Mouse (Mus musculus) macrophage (primary cell): ENCODE measurements around the gene Anp32e. TPM values are rescaled to one million over a fixed set of nuclear protein-coding genes. Genes with fewer than 3 reads are reported as not detected.
"Not testable (repeated sequence)": the region's sequence is repeated elsewhere in the genome, so short reads cannot be mapped to it uniquely, and the experiment has no call there.

Source experiments
- H3K27ac ChIP-seq: fragments of 350-480 bp; formaldehyde crosslinking; 2 replicates; pipeline ENCODE4 v1.9.0; 2021
- H3K36me3 ChIP-seq: fragments of 350-480 bp; formaldehyde crosslinking; 2 replicates; pipeline ENCODE4 v1.9.0; 2021; ENCODE audit errors: inconsistent target
- H3K4me3 ChIP-seq: fragments of 350-480 bp; formaldehyde crosslinking; 2 replicates; pipeline ENCODE4 v1.9.0; 2021; ENCODE audit errors: inconsistent target
- H3K79me2 ChIP-seq: fragments of 350-480 bp; formaldehyde crosslinking; 2 replicates; pipeline ENCODE4 v1.9.0; 2021; ENCODE audit errors: inconsistent target
- WGBS: methylation state at CpG from one replicate; pipeline ENCODE4 v1.1.7; 2026; ENCODE audit warnings: inconsistent platforms; ENCODE audit not compliant: missing documents; 5-methylcytosine and 5-hydroxymethylcytosine counted together
- polyA plus RNA-seq: library from polyadenylated mRNA; stranded (reverse); fragments of 250-400 nt; gene quantifications from 3 replicates; pipeline ENCODE4 v1.2.4, GENCODE M21; 2018; ENCODE audit warnings: inconsistent platforms

Gene Anp32e
- polyA plus RNA-seq, 1 experiment from 2014 or later = 196 TPM

DNA sequence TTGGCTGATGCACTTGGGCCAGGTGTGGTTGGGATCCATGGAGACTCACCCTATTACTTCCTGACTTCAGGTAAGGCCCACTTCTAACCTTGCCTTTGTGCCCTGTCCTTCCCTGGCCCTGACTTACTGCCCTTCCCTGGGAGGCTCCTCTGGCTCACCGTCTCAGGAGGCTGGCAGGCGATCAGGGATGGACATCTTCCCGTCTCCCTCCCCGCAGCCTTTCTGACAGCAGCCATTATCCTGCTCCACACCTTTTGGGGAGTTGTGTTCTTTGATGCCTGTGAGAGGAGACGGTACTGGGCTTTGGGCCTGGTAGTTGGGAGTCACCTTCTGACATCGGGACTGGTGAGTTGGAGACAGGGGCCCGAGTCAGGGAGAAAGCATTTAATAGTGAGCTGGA is 33.5 kb upstream of the Anp32e start:
- H3K36me3 ChIP-seq, H3K4me3 ChIP-seq, H3K27ac ChIP-seq: not testable (repeated sequence)
- 94% methylated on average over 4 of the region's 7 CpGs for WGBS
- peaks cover 28% of the 10 kb centered on the region for H3K79me2 ChIP-seq

DNA sequence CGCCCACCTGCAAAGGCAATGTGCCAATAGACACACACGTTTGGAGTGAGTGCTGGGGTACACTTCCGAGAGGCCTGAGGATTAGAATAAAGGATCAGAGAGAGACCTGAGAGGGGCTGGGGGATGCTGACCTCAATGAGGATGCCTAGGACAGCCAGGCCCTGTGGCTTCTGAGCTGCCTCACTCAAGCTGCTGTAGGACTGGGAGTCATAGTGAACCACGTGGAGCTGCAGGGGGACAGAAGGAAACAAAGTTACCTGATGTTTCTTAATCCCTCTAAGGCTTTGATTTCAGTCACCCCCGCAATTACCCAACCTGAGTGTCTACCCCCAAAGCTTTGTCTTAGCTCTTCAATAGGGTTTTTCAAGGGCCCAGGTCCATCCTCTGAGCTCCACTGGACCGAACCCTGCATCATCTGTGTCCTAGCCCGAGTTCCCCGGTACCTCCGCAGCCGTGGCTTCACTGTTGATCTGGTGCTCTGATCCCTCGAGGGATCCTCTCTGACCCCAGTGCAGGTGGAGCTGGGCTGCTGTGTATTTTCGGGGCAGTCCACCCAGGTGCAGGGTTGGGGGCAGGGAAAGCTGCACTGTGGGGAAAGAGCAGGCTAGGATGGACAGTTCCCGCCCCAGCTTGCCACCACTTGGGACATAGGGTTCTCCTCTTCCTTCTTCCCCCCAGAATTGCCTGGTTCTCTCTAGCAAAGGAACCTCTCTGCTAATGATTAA is 29.1 kb upstream of the Anp32e start:
- H3K79me2 ChIP-seq = peaks cover 10% of the 10 kb centered on the region
- H3K27ac ChIP-seq = no peak overlapping the region
- H3K36me3 ChIP-seq = no peaks in the 10 kb centered on the region; the same call in 1 of the 2 replicates
- no peak overlapping the region for H3K4me3 ChIP-seq
- WGBS = 77% methylated on average over 13 of the region's 13 CpGs

DNA sequence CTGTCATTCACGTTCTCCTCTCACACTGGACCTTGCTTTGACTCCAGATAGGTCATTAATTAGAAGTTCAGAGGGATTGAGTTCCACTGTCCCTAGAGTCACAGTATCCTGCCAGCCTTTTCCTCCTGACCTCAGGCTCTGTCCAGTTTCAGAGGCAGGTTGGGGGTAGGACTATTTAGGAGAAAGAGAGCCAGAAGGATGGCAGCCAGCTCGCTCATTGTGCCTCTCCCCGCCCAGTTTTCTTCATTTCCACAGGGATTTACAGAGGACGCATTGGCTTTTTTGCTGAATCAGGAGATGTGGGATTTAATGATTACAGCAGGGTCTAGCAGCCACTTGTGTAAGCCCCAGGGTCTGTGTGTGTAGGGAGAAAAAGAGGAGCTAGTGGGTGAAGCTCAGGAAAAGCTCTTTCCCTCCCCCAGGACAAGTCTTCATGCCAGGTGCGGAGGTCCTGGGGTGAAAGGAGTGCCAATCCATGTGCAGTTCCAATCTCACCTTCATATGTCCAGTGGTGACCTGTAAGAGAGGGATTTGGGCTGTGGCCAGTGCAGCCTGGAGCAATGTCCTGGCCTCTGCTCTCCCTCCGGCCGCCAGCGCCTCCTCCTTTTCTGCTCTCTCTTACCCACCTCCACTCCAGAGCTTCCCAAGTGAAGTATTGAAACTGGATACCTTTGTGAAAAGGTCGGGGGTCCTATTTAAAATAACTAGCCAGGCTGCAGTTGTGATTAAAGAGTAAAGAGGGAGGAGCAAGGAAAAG is 27.3 kb upstream of the Anp32e start:
- no peaks in the 10 kb centered on the region for H3K79me2 ChIP-seq
- no peak overlapping the region for H3K27ac ChIP-seq
- no peak overlapping the region for H3K4me3 ChIP-seq
- WGBS = 91% methylated on average over 9 of the region's 9 CpGs
- no peaks in the 10 kb centered on the region; the same call in 1 of the 2 replicates for H3K36me3 ChIP-seq

DNA sequence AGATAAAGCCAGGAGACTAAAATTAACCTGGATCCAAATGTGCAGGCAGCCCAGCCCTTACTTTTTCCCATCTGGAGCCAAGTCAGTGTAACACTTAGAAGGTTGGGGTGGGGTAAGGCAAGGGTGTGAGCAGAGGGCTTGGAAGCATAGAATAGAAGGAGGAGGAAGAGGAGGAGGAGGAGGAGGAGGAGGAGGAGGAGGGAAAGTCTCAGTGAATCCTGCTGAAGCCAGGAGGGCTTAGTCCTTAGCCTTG is 26.7 kb upstream of the Anp32e start:
- no peaks in the 10 kb centered on the region; the same call in 1 of the 2 replicates for H3K36me3 ChIP-seq
- no peaks in the 10 kb centered on the region for H3K79me2 ChIP-seq
- H3K27ac ChIP-seq = no peak overlapping the region
- H3K4me3 ChIP-seq = no peak overlapping the region

DNA sequence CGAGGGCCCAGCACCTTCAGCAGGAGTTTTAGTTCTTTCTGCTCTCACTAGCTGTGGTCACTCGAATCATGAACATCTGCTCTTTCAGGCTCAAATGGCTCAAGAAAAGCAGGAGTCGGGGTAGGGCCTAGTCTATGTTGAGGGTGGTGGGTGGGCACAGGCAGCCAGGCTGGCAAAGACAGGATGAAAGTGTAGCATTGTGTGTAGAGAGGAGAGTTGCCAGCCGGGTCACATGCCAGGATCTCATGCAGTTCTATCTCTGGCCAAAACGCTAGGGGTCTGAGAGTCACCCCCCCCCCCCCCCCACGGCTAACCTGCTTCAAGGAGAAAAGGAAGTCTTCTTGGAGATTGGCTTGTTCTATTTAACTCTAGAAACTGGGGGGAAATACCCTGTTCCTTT is 26.4 kb upstream of the Anp32e start:
- H3K4me3 ChIP-seq = no peak overlapping the region
- 88% methylated on average over 3 of the region's 6 CpGs for WGBS
- no peak overlapping the region for H3K27ac ChIP-seq
- no peaks in the 10 kb centered on the region for H3K79me2 ChIP-seq
- H3K36me3 ChIP-seq = no peaks in the 10 kb centered on the region

DNA sequence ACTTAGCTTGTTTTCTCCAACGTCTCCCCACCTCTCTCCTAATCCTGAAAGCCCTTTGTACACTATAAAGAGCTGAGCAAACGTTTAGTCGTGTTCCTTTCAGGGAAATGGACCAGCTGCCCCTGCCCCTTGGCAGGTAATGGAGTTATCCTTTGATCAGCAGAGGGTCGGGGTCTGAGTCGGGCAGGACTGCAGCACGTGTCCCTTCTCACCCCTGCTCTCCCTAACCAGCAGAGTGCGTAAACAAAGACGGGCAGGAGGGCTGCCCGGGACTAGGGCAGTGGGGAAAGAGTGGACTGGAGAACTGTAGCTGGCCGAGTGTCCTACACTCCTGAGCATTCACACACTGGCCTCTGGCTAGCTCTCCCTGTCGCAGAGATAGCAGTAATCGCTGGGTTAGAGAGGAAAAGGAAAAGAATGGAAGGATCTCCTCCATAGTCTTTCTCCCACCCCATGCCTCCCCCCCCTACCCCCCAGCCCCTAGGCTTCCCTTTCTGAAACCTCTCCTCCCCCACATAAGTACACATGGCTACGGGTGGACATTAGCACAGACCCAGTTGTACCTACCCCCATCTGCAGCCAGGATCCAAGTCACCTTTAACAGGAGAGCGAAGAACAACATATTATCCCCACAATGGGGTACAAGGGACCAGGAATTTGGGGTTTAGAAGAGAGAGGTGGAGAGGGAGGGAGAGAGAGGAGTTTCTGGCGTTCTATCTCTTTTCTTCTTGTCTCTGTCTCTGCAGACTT is 25.1 kb upstream of the Anp32e start:
- Histone ChIP-seq H3K79me2 (no peaks in the 10 kb centered on the region), H3K36me3 (no peaks in the 10 kb centered on the region), H3K4me3 (no peak overlapping the region), H3K27ac (no peak overlapping the region)
- WGBS = 49% methylated on average over 14 of the region's 15 CpGs

DNA sequence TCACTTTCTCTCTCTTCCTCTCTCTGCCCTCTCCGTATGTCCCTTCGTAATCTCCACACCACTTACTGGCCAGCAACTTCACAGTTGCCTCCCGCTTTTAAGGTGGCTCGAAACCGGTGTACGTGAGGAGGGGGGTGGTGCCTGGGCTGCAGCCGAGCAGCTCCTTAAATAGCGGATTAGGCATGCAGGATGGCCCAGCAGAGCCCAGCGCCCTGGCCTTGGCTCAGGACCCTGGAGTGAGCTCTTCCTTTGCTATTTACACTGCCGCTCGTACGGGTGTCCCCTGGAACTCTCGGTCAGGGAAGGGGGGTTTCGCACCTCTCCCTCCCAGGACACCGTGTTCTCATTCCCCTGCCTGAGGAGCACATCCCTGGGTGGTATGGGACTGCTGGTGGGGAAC is 24.5 kb upstream of the Anp32e start, which contains the start of gene Car14:
TSS of gene Car14 (minus strand) at position 124 of the 400 bp plus-strand sequence.
- no peaks in the 10 kb centered on the region for H3K79me2 ChIP-seq
- H3K4me3 ChIP-seq = no peak within 1 kb of the TSS
- no peak within 1 kb of the TSS for H3K27ac ChIP-seq
- 9% methylated on average over 15 of the region's 15 CpGs for WGBS
- no peaks in the 10 kb centered on the region for H3K36me3 ChIP-seq

DNA sequence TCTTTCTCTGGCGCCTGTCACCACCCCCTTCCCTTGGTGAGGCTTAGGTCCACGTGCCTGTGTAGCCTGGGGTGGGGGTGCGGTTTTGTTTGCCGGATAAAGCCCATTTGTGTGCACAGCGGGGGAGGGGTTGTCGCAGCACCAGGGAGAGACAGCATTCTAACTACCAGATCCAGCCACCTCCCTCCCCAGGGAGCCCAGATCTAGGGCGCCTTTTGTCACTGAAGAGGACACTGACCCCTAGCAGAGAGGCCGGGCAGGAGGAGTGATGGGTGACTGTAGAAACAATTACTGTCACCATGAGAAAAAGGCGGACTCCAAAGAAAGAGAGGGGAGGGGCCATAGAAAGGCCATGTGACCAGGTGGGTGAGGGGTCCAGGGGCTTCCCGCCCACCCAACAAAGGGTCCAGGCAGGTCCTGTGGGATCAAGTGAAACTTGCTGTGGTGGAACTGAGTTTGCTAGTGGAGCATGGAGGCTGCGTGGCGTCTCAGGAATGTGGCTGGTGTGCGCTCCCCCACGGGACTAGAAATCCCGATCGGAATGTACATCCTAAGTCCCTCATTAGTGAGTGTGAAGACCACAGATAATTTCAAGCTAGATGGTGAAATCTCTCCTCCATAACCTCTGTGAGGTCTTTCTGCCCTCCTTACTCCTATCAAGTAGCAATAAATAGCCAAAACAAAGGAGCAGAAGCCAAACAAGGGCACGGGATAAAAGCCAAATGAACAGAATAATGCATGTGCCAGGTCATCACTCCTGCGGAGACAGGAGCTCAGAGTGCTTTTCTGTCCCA is 23.7 kb upstream of the Anp32e start:
- 5% methylated on average over 18 of the region's 18 CpGs for WGBS
- Histone ChIP-seq H3K4me3 (no peak overlapping the region), H3K79me2 (no peaks in the 10 kb centered on the region), H3K36me3 (no peaks in the 10 kb centered on the region), H3K27ac (no peak overlapping the region)

DNA sequence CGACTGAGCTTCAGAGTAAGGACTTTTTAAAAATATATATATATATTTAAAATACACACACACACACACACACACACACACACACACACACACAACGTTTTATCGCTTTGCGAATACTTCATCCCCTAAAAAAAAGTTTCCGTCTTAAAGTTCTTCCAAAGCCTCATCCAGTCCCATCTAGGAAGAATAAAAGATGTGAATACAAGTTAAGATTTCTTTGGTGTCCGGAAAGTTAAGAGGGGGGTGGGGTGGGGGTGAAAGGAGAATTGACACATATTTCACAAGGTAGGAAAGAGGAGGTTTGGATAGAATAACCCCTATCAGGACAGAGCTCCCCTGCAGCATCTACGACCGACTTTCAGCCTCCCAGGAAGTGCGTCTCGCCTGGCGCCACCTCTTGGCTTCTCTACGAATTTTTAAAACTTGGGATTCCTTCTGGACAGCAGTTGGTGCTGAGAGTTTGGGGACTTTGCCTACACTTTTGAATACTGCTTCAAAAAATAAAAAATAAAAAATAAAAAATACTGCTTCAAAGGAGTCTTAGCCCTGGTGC is 23.0 kb upstream of the Anp32e start:
- H3K4me3 ChIP-seq = peak overlapping the region; percentile 13; the same call in 1 of the 2 replicates
- 6% methylated on average over 10 of the region's 12 CpGs for WGBS
- no peak overlapping the region for H3K27ac ChIP-seq
- H3K79me2 ChIP-seq = no peaks in the 10 kb centered on the region
- H3K36me3 ChIP-seq = no peaks in the 10 kb centered on the region

DNA sequence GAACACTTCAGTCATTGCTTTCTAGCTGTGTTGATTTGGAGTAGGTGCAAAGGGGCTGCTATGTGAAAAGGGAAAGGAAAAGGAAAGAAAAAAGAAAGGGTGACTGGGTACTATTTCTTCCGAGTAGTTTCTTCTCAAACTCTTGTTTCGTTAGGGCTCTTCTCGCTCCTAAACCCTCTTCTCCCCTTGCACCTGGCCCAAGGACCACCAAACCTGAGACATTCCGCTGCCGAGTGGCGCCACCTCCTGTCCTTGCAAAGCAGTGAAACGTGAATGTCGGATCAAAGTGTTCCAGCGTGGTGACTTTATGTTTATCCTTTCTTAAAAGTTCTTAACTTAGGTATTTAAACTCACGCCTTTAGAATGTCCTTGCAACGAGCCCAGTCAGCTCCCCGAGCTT is 22.2 kb upstream of the Anp32e start:
- no peak overlapping the region for H3K27ac ChIP-seq
- no peaks in the 10 kb centered on the region for H3K36me3 ChIP-seq
- under 1% methylated on average over 12 of the region's 12 CpGs for WGBS
- H3K79me2 ChIP-seq = no peaks in the 10 kb centered on the region
- peak overlapping the region; percentile 13; the same call in 1 of the 2 replicates for H3K4me3 ChIP-seq

DNA sequence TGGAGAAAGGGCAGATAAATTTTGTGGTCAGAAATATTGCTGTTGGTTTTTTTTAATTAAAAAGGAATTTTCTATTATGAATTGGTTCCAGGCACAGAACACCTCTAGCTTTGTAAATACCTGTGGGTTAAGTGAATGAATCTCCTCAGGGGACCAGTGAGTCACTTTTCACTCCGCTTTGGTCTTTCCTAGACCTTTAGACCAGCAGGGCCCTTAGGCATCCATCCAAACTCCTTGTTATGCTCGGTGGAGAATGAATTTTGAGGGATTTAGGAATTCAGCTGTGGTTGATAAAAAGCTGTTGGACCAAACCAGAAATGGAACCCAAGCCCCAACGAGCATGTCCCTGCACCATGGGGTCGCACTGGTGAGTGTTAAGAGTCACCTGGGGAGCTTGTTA is 21.4 kb upstream of the Anp32e start:
- Histone ChIP-seq H3K4me3 (no peak overlapping the region), H3K79me2 (no peaks in the 10 kb centered on the region), H3K36me3 (no peaks in the 10 kb centered on the region), H3K27ac (no peak overlapping the region)
- 60% methylated on average over 4 of the region's 4 CpGs for WGBS

DNA sequence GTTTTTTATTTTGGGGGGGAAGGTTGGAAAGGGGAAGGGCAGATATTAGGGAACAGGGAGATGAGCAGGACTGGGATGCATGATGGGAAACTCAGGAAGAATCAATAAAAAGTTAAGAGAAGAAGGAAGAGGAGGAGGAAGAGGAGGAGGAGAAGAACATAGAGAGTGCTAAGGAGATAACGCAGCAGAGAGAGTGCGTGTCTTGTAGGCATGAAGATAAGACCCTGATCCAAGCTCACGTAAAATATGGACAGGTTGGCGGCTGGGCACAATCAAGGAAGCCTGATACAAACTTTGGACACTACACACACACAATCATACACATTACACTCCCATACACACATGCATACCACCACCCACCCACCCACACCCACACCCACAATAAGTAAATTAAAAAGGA is 14.3 kb upstream of the Anp32e start:
- WGBS = 100% methylated on average over 3 of the region's 4 CpGs
- H3K79me2 ChIP-seq = no peaks in the 10 kb centered on the region
- no peak overlapping the region for H3K27ac ChIP-seq
- H3K36me3 ChIP-seq = no peaks in the 10 kb centered on the region
- H3K4me3 ChIP-seq = no peak overlapping the region

DNA sequence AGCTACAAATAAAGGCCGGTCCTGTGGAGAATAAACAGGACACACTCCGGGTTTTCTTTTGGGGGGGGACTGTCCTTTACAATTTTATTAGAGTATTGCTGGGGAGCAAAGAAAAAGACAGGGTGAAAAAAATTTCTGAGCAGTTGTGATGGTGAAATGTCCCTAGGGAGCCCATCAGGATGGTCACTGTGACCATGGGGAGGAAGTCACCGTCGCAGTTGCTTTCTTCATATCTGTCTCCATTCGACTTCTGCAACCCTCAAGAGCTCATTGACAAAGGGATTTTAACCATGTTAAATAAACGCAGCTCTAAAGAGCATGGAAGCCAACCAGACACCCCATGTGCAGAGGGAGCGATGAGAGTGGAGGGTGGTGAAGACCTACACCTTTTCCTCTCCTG is 12.3 kb upstream of the Anp32e start:
- Histone ChIP-seq H3K79me2 (no peaks in the 10 kb centered on the region), H3K36me3 (no peaks in the 10 kb centered on the region), H3K27ac (no peak overlapping the region), H3K4me3 (no peak overlapping the region)
- 43% methylated on average over 7 of the region's 7 CpGs for WGBS

DNA sequence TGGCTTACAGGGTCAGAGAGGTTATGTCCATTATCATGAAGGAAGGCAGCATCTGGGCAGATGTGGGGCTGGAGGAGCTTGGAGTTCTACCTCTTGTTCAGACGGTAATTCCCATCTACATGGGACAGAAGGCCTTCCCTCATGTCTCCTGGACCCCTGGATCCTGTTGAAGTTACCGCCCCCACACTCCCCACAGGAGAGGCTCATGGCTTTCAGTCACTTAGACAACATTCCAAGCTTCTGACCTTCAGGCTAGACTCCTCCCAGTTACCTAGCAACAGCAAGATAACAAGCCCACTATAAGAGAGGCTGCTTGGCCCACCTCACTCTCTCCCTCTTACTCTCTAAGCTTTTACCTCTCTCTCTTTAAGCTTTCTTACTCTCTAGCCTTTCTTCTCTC is 8.5 kb upstream of the Anp32e start:
- WGBS = 93% methylated on average over 2 of the region's 2 CpGs
- H3K4me3 ChIP-seq, H3K79me2 ChIP-seq, H3K27ac ChIP-seq, H3K36me3 ChIP-seq: not testable (repeated sequence)
